Mouse (Mus musculus) cortical plate, adult 2 months (tissue): Measurements from ENCODE around the gene Sipa1. TPM values are rescaled to one million over a fixed set of nuclear protein-coding genes. Genes with fewer than 3 reads are reported as not detected.
A peak's percentile ranks its signal among the peaks of the same experiment; 100 is the strongest.

Source experiments
- H3K27ac ChIP-seq: fragments of 200-500 bp; 2 replicates; pipeline ENCODE4 v1.5.1; 2012; ENCODE audit warnings: low read length, control low read depth, inconsistent platforms; ENCODE audit not compliant: insufficient read depth
- H3K4me1 ChIP-seq: fragments of 200-500 bp; 2 replicates; pipeline ENCODE4 v1.6.1; 2011; ENCODE audit warnings: low read length; ENCODE audit not compliant: control insufficient read depth, insufficient read depth
- H3K4me3 ChIP-seq: fragments of 200-500 bp; 2 replicates; pipeline ENCODE4 v1.5.1; 2011; ENCODE audit warnings: mild to moderate bottlenecking, low read length, control low read depth; ENCODE audit not compliant: insufficient read depth
- CTCF ChIP-seq: fragments of 200-500 bp; IDR thresholded peaks from 2 replicates; pipeline ENCODE4 v1.5.1; 2011; ENCODE audit warnings: mild to moderate bottlenecking, control low read depth, low read length; ENCODE audit not compliant: insufficient read depth; ENCODE audit errors: extremely low read depth
- POLR2A ChIP-seq: fragments of 200-500 bp; IDR thresholded peaks from 2 replicates; pipeline ENCODE4 v1.6.1; 2011; ENCODE audit warnings: mild to moderate bottlenecking, low read length, control low read depth; ENCODE audit not compliant: insufficient read depth; ENCODE audit errors: extremely low read depth
- polyA plus RNA-seq: library from polyadenylated mRNA; depleted of rRNA; stranded (reverse); fragments of >200 nt; gene quantifications from 2 replicates; pipeline ENCODE4 v1.2.3, GENCODE M21; 2012

Gene Sipa1
- polyA plus RNA-seq, 1 experiment, result 16.9 TPM

DNA sequence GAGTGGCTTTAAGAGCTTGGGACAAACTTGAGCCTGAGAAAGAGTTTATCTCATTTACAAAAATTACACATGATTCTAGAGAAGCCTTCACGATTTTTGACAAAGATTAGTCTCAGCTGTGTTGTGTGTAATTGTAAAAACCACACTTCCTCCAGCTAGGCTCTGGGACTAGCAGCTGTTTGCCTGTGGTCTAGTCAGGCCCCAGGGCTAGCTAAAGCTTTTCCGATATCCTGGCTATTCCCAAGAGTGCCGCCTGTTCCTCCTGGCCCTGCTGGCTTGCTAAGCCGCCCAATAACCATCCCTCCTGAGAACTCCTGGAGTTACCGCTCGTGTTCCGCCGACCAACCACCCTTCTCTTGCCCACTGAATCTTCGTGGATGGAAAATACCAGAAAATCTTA lies 31.4 kb downstream of the Sipa1 start:
- H3K4me1 ChIP-seq, result peaks cover 3% of the 10 kb centered on the region; the same call in 1 of the 2 replicates
- no peak overlapping the region for H3K4me3 ChIP-seq
- TF ChIP-seq POLR2A, result no peak
- no peak overlapping the region for H3K27ac ChIP-seq

GRCm38 (mm10) chr19:5629907-5630306 lies 33.6 kb downstream of the Sipa1 start:
- Histone ChIP-seq H3K4me3 (no peak overlapping the region), H3K4me1 (no peaks in the 10 kb centered on the region), H3K27ac (no peak overlapping the region)
- TF ChIP-seq CTCF (no peak), POLR2A (no peak)

- no peaks in the 10 kb centered on the region for H3K4me1 ChIP-seq
- H3K4me3 ChIP-seq, result no peak overlapping the region
- no peak overlapping the region for H3K27ac ChIP-seq
- TF ChIP-seq CTCF (no peak), POLR2A (no peak)
Measured at GRCm38 (mm10) chr19:5625311-5625710, 38.2 kb downstream of the Sipa1 start.

DNA sequence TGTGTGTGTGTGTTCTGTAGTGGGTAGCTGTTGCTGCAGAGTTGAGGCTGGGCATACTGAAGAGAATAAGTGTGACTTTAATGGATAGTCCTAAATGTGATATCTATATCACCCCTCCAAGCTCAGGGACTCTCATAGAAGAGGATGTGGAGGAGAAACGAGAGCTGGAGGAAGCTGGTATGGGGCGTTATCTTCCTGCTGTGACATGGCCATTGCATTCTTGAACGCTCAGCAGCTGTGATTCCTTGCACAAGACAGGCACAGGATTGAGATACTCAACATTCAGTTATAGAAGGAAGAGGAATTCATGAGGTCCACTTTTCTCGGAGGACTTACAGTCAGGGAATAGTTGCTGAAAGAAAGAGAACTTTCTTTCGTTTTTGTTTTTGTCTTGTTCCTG lies 41.6 kb downstream of the Sipa1 start:
- TF ChIP-seq CTCF (no peak), POLR2A (no peak)

DNA sequence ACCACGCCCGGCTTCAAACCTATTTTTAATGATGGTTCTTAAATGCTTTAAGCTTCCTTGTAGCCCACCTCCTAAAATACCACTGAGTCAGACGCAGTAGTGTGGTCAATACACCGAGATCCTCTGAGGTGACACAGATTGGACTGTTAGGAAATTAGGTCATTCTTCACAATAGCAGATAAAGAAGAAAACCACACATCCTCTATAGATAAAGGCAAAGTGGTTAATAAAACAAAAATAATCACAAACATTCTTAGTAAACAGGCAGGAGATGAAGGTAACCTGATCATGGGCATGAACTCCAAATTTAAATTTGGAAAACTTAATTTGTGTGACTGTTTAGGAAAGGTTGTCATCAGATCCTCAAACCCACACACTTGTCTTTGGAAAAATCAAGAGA lies 43.5 kb downstream of the Sipa1 start:
- H3K4me1 ChIP-seq, result no peaks in the 10 kb centered on the region
- no peak overlapping the region for H3K4me3 ChIP-seq
- no peak for TF ChIP-seq CTCF
- no peak for TF ChIP-seq POLR2A
- H3K27ac ChIP-seq, result no peak overlapping the region

More for the DNA sequence above, 41.6 kb downstream of the Sipa1 start:
- Histone ChIP-seq H3K4me3 (no peak overlapping the region), H3K4me1 (no peaks in the 10 kb centered on the region), H3K27ac (no peak overlapping the region)

DNA sequence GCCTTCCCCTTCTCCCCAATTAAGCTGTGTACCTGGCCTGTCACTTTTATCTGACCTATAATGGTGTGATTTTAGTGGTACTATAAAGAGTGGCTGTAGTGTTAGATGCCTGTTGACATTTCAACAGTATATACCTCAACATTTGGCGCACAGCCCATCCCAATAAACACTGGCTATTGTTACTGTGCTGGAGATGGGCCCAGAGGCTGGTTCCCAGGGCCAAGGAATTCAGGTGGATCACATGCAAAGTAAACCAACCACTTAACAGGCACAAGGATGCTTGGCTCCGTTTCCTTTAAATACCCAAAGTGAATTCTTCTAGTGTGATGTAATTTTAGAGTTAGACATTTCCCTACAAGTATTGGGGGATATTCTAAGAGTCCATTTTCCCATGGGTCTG lies 48.6 kb downstream of the Sipa1 start:
- no peak for TF ChIP-seq POLR2A
- no peak for TF ChIP-seq CTCF
- H3K27ac ChIP-seq, result no peak overlapping the region
- H3K4me1 ChIP-seq, result peaks cover 2% of the 10 kb centered on the region; the same call in 1 of the 2 replicates
- no peak overlapping the region for H3K4me3 ChIP-seq

GRCm38 (mm10) chr19:5612762-5613411 lies 50.6 kb downstream of the Sipa1 start:
- Histone ChIP-seq H3K4me3 (no peak overlapping the region), H3K27ac (no peak overlapping the region), H3K4me1 (peaks cover 3% of the 10 kb centered on the region; the same call in 1 of the 2 replicates)
- TF ChIP-seq POLR2A, result no peak
- TF ChIP-seq CTCF, result no peak

- no peak for TF ChIP-seq CTCF
- TF ChIP-seq POLR2A, result no peak
- Histone ChIP-seq H3K4me3 (no peak overlapping the region), H3K27ac (no peak overlapping the region), H3K4me1 (peaks cover 3% of the 10 kb centered on the region; the same call in 1 of the 2 replicates)
Measured at GRCm38 (mm10) chr19:5611973-5612372, 51.5 kb downstream of the Sipa1 start.

GRCm38 (mm10) chr19:5609547-5610404 lies 53.7 kb downstream of the Sipa1 start, which contains the start of gene Kat5:
Gene Kat5, minus strand, starts transcription at chr19:5610237.
- peak within 1 kb of the TSS; percentile 96 for H3K27ac ChIP-seq
- H3K4me1 ChIP-seq, result peaks cover 3% of the 10 kb centered on the region; the same call in 1 of the 2 replicates
- no peak for TF ChIP-seq CTCF
- peak; percentile 55 for TF ChIP-seq POLR2A
- peak within 1 kb of the TSS; percentile 99 for H3K4me3 ChIP-seq

- Histone ChIP-seq H3K4me3 (peak overlapping the region; percentile 99), H3K4me1 (peaks cover 3% of the 10 kb centered on the region; the same call in 1 of the 2 replicates), H3K27ac (peak overlapping the region; percentile 84)
- TF ChIP-seq CTCF, result no peak
- TF ChIP-seq POLR2A, result no peak
Measured at GRCm38 (mm10) chr19:5609171-5609546, 54.3 kb downstream of the Sipa1 start.

DNA sequence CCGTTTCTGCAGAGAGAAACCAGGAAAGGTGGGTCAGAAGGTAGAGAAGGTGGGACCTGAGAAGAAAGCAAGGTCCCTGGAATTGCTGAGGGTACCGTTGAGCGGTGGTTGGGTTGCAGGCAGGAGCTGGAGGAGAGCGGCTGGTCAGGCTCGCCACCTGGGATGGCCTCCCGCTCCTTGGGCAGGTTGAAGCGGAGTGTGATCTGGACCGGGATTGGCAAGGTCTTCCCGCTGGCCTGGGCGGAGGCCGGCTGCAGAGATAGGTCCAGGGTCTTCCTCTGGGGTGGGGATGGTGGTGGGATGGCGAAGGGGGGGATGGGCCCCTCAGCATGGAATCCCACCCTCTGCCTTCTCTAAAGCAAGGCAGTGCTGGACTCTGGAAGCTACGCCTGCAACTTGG lies 54.8 kb downstream of the Sipa1 start:
- Histone ChIP-seq H3K27ac (no peak overlapping the region), H3K4me3 (peak overlapping the region; percentile 99), H3K4me1 (peaks cover 3% of the 10 kb centered on the region; the same call in 1 of the 2 replicates)
- TF ChIP-seq CTCF (no peak), POLR2A (no peak)
